Mouse (Mus musculus): Measurements from ENCODE around the gene Cfap97.
"Not testable (repeated sequence)": the region's sequence is repeated elsewhere in the genome, so short reads cannot be mapped to it uniquely, and the experiment has no call there.

Cfap97 gene

GRCm38 (mm10) chr8:46162953-46163869, 11.6 kb downstream of the Cfap97 start:
- peak; percentile 98 for DNase-seq

- no peak for DNase-seq
Measured at GRCm38 (mm10) chr8:46163870-46164190, 12.3 kb downstream of the Cfap97 start.

- DNase-seq = no peak
Measured at GRCm38 (mm10) chr8:46173651-46174050, 22.1 kb downstream of the Cfap97 start.

GRCm38 (mm10) chr8:46180136-46180535, 28.6 kb downstream of the Cfap97 start:
- no peak for DNase-seq

GRCm38 (mm10) chr8:46185361-46185760, 33.8 kb downstream of the Cfap97 start:
- DNase-seq = peak; percentile 55

GRCm38 (mm10) chr8:46193100-46193499, 41.5 kb downstream of the Cfap97 start:
- no peak for DNase-seq

- DNase-seq = no peak
Measured at GRCm38 (mm10) chr8:46196877-46197276, 45.3 kb downstream of the Cfap97 start.

GRCm38 (mm10) chr8:46197673-46198072, 46.1 kb downstream of the Cfap97 start:
- DNase-seq = no peak

- DNase-seq = no peak
Measured at GRCm38 (mm10) chr8:46202350-46202749, 50.8 kb downstream of the Cfap97 start.

GRCm38 (mm10) chr8:46204301-46204700, 52.7 kb downstream of the Cfap97 start:
- no peak for DNase-seq

GRCm38 (mm10) chr8:46204974-46205640, 53.5 kb downstream of the Cfap97 start:
- DNase-seq = no peak

GRCm38 (mm10) chr8:46206107-46206506, 54.5 kb downstream of the Cfap97 start:
- no peak for DNase-seq

- DNase-seq = no peak
Measured at GRCm38 (mm10) chr8:46208354-46208753, 56.8 kb downstream of the Cfap97 start.

- no peak for DNase-seq
Measured at GRCm38 (mm10) chr8:46209057-46209456, 57.5 kb downstream of the Cfap97 start.

GRCm38 (mm10) chr8:46210404-46211315, 59.1 kb downstream of the Cfap97 start, which contains the start of gene Slc25a4:
Slc25a4 (minus strand) TSS chr8:46211284.
- peak; percentile 97 for DNase-seq

GRCm38 (mm10) chr8:46211611-46212071, 60.1 kb downstream of the Cfap97 start:
- peak; percentile 73 for DNase-seq

GRCm38 (mm10) chr8:46212194-46212593, 60.6 kb downstream of the Cfap97 start:
- DNase-seq = peak; percentile 83

GRCm38 (mm10) chr8:46213971-46214480, 62.5 kb downstream of the Cfap97 start:
- DNase-seq = no peak

GRCm38 (mm10) chr8:46216838-46217237, 65.3 kb downstream of the Cfap97 start:
- DNase-seq = peak; percentile 79

GRCm38 (mm10) chr8:46220566-46220965, 69.0 kb downstream of the Cfap97 start:
- no peak for DNase-seq

- no peak for DNase-seq
Measured at GRCm38 (mm10) chr8:46225501-46225900, 73.9 kb downstream of the Cfap97 start.

- DNase-seq = no peak
Measured at GRCm38 (mm10) chr8:46226622-46227021, 75.1 kb downstream of the Cfap97 start.

GRCm38 (mm10) chr8:46231968-46232367, 80.4 kb downstream of the Cfap97 start:
- not testable (repeated sequence) for DNase-seq
